Mouse (Mus musculus) kidney, embryonic 14.5 days (tissue): ENCODE measurements at regions not wholly inside any gene's neighbourhood (a gene's known extent, or its start where the extent isn't known, plus 50 kb on each side); places are given as distances from the start of the nearest gene placed in this dataset.
A peak's percentile ranks its signal among the peaks of the same experiment; 100 is the strongest.

Experiments used
- ATAC-seq: fragments of 200-750 bp; cut with Nextera tagmentation; 2 replicates; pipeline ENCODE4 v1.8.0; 2017; ENCODE audit warnings: moderate number of reproducible peaks, mild to moderate bottlenecking, moderate TSS enrichment, moderate library complexity; ENCODE audit not compliant: low FRiP score, low TSS enrichment
- H3K27ac ChIP-seq: fragments of 300-500 bp; sonication (generic); 2 replicates; pipeline ENCODE4 v1.5.1; 2014; ENCODE audit warnings: low read depth, mild to moderate bottlenecking, low read length, moderate library complexity, mixed read lengths
- H3K27me3 ChIP-seq: fragments of 300-500 bp; sonication (generic); 2 replicates; pipeline ENCODE4 v1.6.1; 2014; ENCODE audit warnings: mild to moderate bottlenecking, low read length; ENCODE audit not compliant: control insufficient read depth, insufficient read depth
- H3K36me3 ChIP-seq: fragments of 300-500 bp; sonication (generic); 2 replicates; pipeline ENCODE4 v1.6.1; 2014; ENCODE audit warnings: low read length, mixed read lengths; ENCODE audit not compliant: control insufficient read depth, insufficient read depth
- H3K4me1 ChIP-seq: fragments of 300-500 bp; sonication (generic); 2 replicates; pipeline ENCODE4 v1.6.1; 2014; ENCODE audit warnings: low read length, mixed read lengths; ENCODE audit not compliant: control insufficient read depth, insufficient read depth
- H3K4me2 ChIP-seq: fragments of 300-500 bp; sonication (generic); replicated peaks from 2 replicates; pipeline ENCODE4 v1.6.1; 2014; ENCODE audit warnings: low read depth, mild to moderate bottlenecking, low read length
- H3K4me3 ChIP-seq: fragments of 300-500 bp; sonication (generic); 2 replicates; pipeline ENCODE4 v1.5.1; 2014; ENCODE audit warnings: mild to moderate bottlenecking, low read length
- H3K9ac ChIP-seq: fragments of 300-500 bp; sonication (generic); 2 replicates; pipeline ENCODE4 v1.6.1; 2014; ENCODE audit warnings: low read depth, mild to moderate bottlenecking, low read length, moderate library complexity
- H3K9me3 ChIP-seq: fragments of 300-500 bp; sonication (generic); 2 replicates; pipeline ENCODE4 v1.6.1; 2016; ENCODE audit warnings: low read length; ENCODE audit not compliant: control insufficient read depth
- WGBS: fragments of 180-500 bp; shearing (Covaris S2); extraction: QIAGEN DNeasy Blood & Tissue Kit; methylation state at CpG from one replicate; pipeline ENCODE4 v1.1.7; 2014; 5-methylcytosine and 5-hydroxymethylcytosine counted together

DNA sequence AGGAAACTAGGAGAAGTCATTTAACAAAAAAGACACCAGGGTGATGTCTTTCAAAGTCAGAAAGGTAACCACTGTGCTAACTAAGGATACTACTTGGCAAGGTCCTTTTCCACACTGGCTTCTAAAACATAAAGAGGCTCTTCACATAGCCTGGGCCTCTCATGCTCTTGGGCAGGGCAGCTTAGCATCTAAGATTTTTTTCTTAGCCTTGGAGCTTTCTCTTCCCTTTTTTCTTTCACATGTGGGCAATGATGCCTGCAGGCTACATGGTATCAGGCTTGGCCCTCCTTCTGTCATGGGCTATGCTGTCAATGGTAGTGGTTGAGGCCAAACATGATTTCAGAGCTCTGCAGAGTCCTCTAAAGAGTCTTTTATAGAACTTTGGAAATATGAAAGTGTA, 60.6 kb downstream of the Serpinb6d start:
- Histone ChIP-seq H3K27me3 (no peaks in the 10 kb centered on the region), H3K4me1 (no peaks in the 10 kb centered on the region), H3K36me3 (no peaks in the 10 kb centered on the region), H3K9me3 (no peaks in the 10 kb centered on the region), H3K27ac (no peak overlapping the region), H3K4me2 (no peak overlapping the region), H3K4me3 (no peak overlapping the region), H3K9ac (no peak overlapping the region)
- ATAC-seq, result no peak

DNA sequence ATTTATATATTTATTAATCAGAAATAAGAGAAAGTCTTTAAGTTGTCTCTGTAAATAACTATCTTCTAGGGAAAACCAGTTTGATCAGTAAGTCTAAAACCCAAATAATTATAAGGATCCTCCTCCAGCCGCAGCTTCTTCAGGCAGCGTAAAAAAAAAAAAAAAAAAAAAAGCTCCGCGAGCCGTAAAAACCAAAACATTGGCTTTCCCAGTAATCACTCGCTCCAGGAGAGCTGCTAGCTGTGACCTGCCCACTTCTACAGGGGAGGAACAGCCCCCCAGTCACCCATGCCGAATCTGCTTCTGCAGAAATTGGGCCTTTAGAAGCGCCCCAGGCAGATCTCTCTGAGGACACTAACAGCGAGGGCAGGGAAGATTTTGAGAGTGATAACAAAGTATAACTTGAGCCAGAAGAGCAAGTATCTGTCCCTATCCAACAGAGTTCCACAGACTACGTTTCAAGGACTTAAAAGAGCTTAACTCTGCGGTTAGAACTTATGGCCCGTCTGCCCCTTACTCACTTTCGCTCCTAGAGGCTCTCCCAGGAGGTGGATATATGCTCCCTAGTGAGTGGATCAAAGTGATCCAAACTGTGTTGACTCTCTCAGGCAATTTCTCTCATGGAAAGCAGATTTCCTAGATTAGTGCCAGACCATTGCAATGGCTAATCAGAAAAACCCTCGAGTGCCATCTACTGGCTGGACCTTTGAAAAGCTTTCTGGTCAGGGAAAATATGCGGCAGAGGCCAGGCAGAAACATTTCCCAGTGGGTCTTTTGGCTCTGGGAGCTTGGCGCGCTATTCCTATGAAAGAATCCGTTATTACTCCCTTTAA, 80.7 kb downstream of the Serpinb6e start:
- H3K36me3 ChIP-seq, result no peaks in the 10 kb centered on the region
- no peaks in the 10 kb centered on the region for H3K27me3 ChIP-seq
- peak overlapping the region; percentile 34 for H3K4me2 ChIP-seq
- no peaks in the 10 kb centered on the region for H3K9me3 ChIP-seq
- WGBS, result 56% methylated on average over 18 of the region's 18 CpGs
- peak; percentile 71 for ATAC-seq
- peak overlapping the region; percentile 21; the same call in 1 of the 2 replicates for H3K4me3 ChIP-seq
- H3K27ac ChIP-seq, result no peak overlapping the region
- no peaks in the 10 kb centered on the region for H3K4me1 ChIP-seq
- no peak overlapping the region for H3K9ac ChIP-seq

- no peak overlapping the region for H3K4me3 ChIP-seq
- no peaks in the 10 kb centered on the region for H3K36me3 ChIP-seq
- H3K27ac ChIP-seq, result no peak overlapping the region
- no peak overlapping the region for H3K9ac ChIP-seq
- no peak for ATAC-seq
- no peaks in the 10 kb centered on the region for H3K27me3 ChIP-seq
- no peak overlapping the region for H3K4me2 ChIP-seq
- H3K9me3 ChIP-seq, result no peaks in the 10 kb centered on the region
- WGBS, result 87% methylated on average over 14 of the region's 14 CpGs
- no peaks in the 10 kb centered on the region for H3K4me1 ChIP-seq
Measured at GRCm38 (mm10) chr13:33763295-33763916, 79.8 kb downstream of the Serpinb6e start.
